Mouse (Mus musculus) liver, embryonic 16.5 days (tissue): ENCODE data around the gene Baiap2l1. TPM values are rescaled to one million over a fixed set of nuclear protein-coding genes. Genes with fewer than 3 reads are reported as not detected.
"Not testable (repeated sequence)": the region's sequence is repeated elsewhere in the genome, so short reads cannot be mapped to it uniquely, and the experiment has no call there.

ENCODE experiments used
- ATAC-seq: fragments of 200-750 bp; cut with Nextera tagmentation; 2 replicates; pipeline ENCODE4 v1.8.0; 2017; ENCODE audit warnings: low read depth, mild to moderate bottlenecking, moderate number of reproducible peaks, moderate library complexity
- H3K27ac ChIP-seq: fragments of 300-500 bp; sonication (generic); 2 replicates; pipeline ENCODE4 v1.5.1; 2014; ENCODE audit warnings: mild to moderate bottlenecking, low read length
- H3K27me3 ChIP-seq: fragments of 300-500 bp; sonication (generic); 2 replicates; pipeline ENCODE4 v1.6.1; 2014; ENCODE audit warnings: low read depth, low read length, mixed read lengths; ENCODE audit not compliant: control insufficient read depth, insufficient read depth
- H3K36me3 ChIP-seq: fragments of 300-500 bp; sonication (generic); 2 replicates; pipeline ENCODE4 v1.6.1; 2014; ENCODE audit warnings: mild to moderate bottlenecking; ENCODE audit not compliant: control insufficient read depth, insufficient read depth
- H3K4me1 ChIP-seq: fragments of 300-500 bp; sonication (generic); 2 replicates; pipeline ENCODE4 v1.6.1; 2014; ENCODE audit warnings: low read depth, low read length, mixed read lengths; ENCODE audit not compliant: control insufficient read depth
- H3K4me2 ChIP-seq: fragments of 300-500 bp; sonication (generic); 2 replicates; pipeline ENCODE4 v1.6.1; 2014; ENCODE audit warnings: low read depth, low read length, mixed read lengths
- H3K4me3 ChIP-seq: fragments of 300-500 bp; sonication (generic); 2 replicates; pipeline ENCODE4 v1.5.1; 2014; ENCODE audit warnings: low read depth, mild to moderate bottlenecking, low read length
- H3K9ac ChIP-seq: fragments of 300-500 bp; sonication (generic); 2 replicates; pipeline ENCODE4 v1.6.1; 2014; ENCODE audit warnings: low read depth, low read length
- H3K9me3 ChIP-seq: fragments of 300-500 bp; sonication (generic); replicated peaks from 2 replicates; pipeline ENCODE4 v1.6.1; 2016; ENCODE audit warnings: low read length; ENCODE audit not compliant: control insufficient read depth
- WGBS: fragments of 180-500 bp; shearing (Covaris S2); extraction: QIAGEN DNeasy Blood & Tissue Kit; methylation state at CpG from one replicate; pipeline ENCODE4 v1.1.7; 2014; ENCODE audit not compliant: insufficient replicate concordance; 5-methylcytosine and 5-hydroxymethylcytosine counted together
- polyA plus RNA-seq: library from polyadenylated mRNA; unstranded; fragments of >200 nt; fragmentation: Nextera tagmentation; extraction: Ambion mirVana; gene quantifications from 2 replicates; pipeline ENCODE4 v1.2.1, GENCODE M21; 2015

Baiap2l1 gene
- polyA plus RNA-seq, 1 experiment from 2014 or later, result 9.0 TPM

DNA sequence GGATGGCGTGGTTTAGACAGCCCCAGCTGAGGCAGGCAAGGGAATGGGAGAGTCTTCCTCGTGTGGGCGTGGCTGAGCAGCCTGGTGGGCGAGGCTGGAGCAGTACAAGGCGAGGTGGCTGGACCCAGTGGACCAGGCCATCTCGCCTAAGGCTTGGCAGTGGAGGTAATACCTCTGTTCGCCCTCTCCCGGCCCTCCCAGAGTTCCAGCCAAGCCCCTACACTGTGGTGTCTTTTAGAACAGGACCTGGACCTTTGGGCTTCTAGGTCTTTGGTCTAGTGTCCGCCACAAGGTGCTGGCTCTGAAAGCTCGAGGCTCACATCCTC lies 643 bp upstream of the Baiap2l1 start:
- Histone ChIP-seq H3K9me3 (no peaks in the 10 kb centered on the region), H3K36me3 (no peaks in the 10 kb centered on the region), H3K4me1 (no peaks in the 10 kb centered on the region; the same call in 1 of the 2 replicates), H3K27ac (no peak overlapping the region), H3K4me2 (peak overlapping the region; percentile 54), H3K27me3 (peaks cover 24% of the 10 kb centered on the region), H3K9ac (no peak overlapping the region), H3K4me3 (peak overlapping the region; percentile 61)
- 6% methylated on average over 9 of the region's 10 CpGs for WGBS
- no peak for ATAC-seq

DNA sequence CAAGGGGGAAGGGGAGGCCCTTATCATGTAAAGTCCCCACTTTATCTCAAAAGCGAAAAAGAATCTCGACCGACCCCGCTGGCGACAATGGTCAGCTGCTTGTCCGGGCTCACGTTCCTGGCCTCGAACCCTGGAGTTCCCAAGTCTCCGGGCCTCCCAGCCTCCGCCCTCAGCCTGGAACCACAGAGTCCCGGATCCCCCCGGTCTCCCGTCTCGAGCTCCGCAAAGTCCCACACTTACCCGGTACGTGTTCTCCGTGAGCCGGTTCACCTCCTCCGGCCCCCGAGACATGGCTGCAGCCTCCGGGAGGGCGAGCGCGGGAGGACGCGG lies 396 bp downstream of the Baiap2l1 start:
- ATAC-seq, result peak; percentile 1; the same call in 1 of the 2 replicates

DNA sequence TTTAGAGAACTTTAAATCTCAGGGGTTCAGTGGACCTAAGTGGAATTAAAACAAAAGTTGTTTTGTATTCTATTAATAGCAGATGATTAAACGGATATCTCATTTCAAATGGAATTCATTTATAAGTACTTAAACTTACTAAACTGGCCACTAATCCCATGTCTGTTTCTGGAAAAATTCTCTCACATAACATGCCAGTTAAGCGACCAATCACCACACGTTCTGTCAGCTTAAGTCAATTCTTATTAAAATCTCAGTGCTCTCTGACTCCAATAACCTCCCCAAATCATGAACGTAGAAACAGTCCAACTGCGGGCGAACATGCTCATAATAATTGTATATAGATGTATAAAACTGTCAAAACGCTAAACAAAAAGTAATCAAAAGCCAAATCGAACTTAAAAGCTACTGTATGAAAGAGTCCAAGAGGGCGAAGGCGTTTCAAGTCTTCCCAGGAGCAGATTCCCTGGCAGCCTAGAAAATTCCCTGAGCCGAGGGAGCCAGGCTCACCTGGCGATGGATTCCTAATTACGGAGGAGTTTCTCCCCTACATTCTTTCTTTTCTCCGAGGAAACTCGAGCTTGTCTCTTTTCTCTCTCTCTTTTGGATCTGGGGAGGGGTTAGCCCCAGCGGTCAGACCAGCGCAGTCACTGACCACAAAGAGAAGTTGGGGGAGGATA lies 996 bp downstream of the Baiap2l1 start:
- no peak for ATAC-seq
- Histone ChIP-seq H3K9me3 (no peaks in the 10 kb centered on the region), H3K4me3 (peak overlapping the region; percentile 61), H3K27me3 (peaks cover 24% of the 10 kb centered on the region), H3K36me3 (no peaks in the 10 kb centered on the region), H3K27ac (peak overlapping the region; percentile 39; the same call in 1 of the 2 replicates), H3K9ac (peak overlapping the region; percentile 26), H3K4me1 (no peaks in the 10 kb centered on the region; the same call in 1 of the 2 replicates), H3K4me2 (peak overlapping the region; percentile 54)
- WGBS, result 11% methylated on average over 17 of the region's 17 CpGs

More for the DNA sequence above, 396 bp downstream of the Baiap2l1 start:
- Histone ChIP-seq H3K36me3 (no peaks in the 10 kb centered on the region), H3K4me1 (no peaks in the 10 kb centered on the region; the same call in 1 of the 2 replicates), H3K9ac (peak overlapping the region; percentile 26), H3K27me3 (peaks cover 24% of the 10 kb centered on the region), H3K4me2 (peak overlapping the region; percentile 54), H3K27ac (peak overlapping the region; percentile 45), H3K4me3 (peak overlapping the region; percentile 61), H3K9me3 (no peaks in the 10 kb centered on the region)
- 3% methylated on average over 27 of the region's 27 CpGs for WGBS

DNA sequence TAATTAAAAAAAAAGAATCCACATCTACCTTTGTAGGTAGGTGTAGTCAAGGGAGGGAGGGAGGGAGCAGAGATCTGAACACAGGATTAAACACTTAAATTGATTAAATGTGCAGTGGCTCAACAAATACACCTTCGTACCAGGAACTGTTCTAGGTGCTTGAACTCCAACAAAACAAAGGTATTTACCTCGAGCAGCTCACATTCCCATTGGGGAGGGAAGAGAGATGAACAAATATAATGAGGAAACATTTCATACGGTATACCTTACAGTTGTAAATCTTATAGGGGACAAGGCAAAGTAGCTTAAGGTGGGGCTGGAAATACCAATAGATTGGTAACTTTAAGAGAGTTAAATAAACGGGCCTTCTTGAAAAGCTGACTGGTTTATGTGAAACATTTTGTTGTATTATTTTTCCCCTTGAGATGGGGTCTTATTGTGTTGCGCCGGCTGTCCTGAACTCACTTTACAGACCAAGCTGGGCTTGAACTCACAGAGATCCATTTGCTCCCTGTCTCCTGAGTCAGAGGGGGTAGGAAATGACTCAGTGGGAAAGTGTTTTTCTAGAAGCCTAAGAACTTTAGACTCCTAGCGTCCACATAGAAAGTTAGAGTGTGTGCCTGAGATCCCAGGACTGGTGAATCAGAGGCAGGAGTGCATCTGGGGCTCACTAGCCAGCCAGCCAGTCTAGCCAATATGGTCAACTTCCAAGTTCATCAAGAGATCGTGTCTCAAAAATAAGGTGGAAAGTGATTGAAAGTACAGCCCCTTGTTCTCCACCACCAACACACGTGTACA lies 5.5 kb downstream of the Baiap2l1 start:
- H3K4me2 ChIP-seq, result no peak overlapping the region
- no peak overlapping the region for H3K4me3 ChIP-seq
- no peaks in the 10 kb centered on the region for H3K9me3 ChIP-seq
- H3K27me3 ChIP-seq, result peaks cover 10% of the 10 kb centered on the region
- no peak for ATAC-seq
- no peak overlapping the region for H3K27ac ChIP-seq
- no peak overlapping the region for H3K9ac ChIP-seq
- H3K36me3 ChIP-seq, result no peaks in the 10 kb centered on the region
- WGBS, result 62% methylated on average over 9 of the region's 9 CpGs
- no peaks in the 10 kb centered on the region for H3K4me1 ChIP-seq

DNA sequence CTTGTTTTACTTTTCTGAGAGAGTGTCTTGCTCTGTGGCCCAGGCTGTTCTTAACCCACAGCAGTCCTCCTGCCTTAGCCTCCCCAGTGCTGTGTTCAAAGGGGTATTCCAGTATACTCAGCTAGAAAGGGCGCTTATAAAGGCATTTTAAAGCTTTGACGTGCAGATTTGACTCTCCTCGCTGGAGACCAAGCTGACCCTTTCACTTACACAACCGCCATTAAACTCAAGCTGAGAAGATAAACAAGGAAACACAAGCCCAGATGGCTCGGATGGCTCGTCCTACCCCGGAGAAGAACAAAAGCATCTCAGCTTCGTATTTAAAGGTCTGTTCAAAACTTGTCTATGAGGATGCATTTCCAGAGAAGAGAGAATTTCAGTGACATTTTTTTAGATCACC lies 6.7 kb downstream of the Baiap2l1 start:
- peaks cover 3% of the 10 kb centered on the region; the same call in 1 of the 2 replicates for H3K27me3 ChIP-seq
- H3K4me1 ChIP-seq, result no peaks in the 10 kb centered on the region
- H3K36me3 ChIP-seq, result no peaks in the 10 kb centered on the region
- H3K9me3 ChIP-seq, result no peaks in the 10 kb centered on the region
- H3K4me3 ChIP-seq, result no peak overlapping the region
- H3K27ac ChIP-seq, result no peak overlapping the region
- H3K4me2 ChIP-seq, result no peak overlapping the region
- no peak overlapping the region for H3K9ac ChIP-seq
- 42% methylated on average over 8 of the region's 8 CpGs for WGBS
- no peak for ATAC-seq

DNA sequence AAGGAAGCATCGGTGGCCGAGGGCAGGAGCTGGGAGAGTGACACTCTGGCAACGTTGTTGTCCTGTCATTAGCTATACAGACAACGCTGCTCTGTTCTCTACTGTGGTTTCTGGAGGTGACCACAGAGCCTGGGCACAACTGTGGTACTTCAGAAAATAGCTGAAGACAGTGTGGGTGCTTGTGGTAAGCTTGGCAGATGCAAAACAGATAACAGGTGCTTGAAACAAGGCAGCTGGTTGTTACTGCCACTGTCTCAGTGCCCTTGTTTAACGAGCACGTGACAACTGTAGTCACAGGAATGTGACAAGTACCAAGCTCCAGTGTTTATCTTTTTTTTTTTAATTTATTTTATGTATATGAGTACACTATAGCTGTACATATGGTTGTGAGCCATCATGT lies 13.3 kb downstream of the Baiap2l1 start:
- Histone ChIP-seq H3K27ac (no peak overlapping the region), H3K9me3 (no peaks in the 10 kb centered on the region), H3K36me3 (no peaks in the 10 kb centered on the region), H3K9ac (no peak overlapping the region), H3K27me3 (no peaks in the 10 kb centered on the region), H3K4me1 (peaks cover 2% of the 10 kb centered on the region; the same call in 1 of the 2 replicates), H3K4me3 (no peak overlapping the region), H3K4me2 (no peak overlapping the region)
- WGBS, result 39% methylated on average over 6 of the region's 6 CpGs
- no peak for ATAC-seq

DNA sequence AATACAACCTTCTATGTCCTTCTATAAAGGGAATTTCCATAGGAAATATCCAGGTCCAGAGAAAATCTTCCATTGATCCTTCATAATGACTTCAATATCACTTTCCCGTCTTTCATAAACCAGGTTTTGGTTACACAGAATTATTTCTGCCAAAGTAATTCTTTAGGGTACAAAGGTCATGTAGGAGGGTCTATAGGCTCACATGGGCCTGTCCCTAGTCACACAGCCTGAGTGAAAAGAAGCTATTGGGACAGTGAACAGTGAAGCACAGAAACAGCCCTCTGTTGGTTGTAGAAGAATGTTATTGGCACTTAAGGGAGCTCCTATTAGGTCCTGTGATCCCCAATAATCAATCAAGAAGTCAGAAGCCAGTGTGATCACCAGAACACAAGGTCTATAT lies 16.8 kb downstream of the Baiap2l1 start:
- Histone ChIP-seq H3K9ac (no peak overlapping the region), H3K9me3 (no peaks in the 10 kb centered on the region), H3K27ac (no peak overlapping the region), H3K4me2 (no peak overlapping the region), H3K27me3 (no peaks in the 10 kb centered on the region), H3K4me1 (peaks cover 8% of the 10 kb centered on the region), H3K4me3 (no peak overlapping the region), H3K36me3 (no peaks in the 10 kb centered on the region)
- 33% methylated on average over 1 of the region's 1 CpGs for WGBS
- peak; percentile 37; the same call in 1 of the 2 replicates for ATAC-seq

DNA sequence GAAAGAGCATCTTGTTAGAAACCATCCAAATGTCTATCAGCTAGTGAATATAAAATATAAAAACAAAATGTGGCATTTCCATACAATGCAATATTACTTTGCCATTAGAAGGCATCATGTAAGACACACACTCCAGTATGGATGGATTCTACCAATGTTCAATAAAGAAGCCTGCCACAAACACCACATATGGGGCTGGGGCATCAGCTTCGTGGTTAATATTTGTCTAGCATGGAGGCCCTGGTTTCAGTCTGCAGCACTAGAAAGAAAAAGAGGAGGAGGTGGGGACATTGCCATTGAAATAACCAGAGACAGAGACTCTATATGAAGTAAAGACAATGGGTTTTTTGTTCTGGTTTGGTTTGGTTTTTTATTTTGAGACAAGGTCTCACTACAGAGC lies 19.1 kb downstream of the Baiap2l1 start:
- WGBS, result 24% methylated on average over 1 of the region's 1 CpGs

DNA sequence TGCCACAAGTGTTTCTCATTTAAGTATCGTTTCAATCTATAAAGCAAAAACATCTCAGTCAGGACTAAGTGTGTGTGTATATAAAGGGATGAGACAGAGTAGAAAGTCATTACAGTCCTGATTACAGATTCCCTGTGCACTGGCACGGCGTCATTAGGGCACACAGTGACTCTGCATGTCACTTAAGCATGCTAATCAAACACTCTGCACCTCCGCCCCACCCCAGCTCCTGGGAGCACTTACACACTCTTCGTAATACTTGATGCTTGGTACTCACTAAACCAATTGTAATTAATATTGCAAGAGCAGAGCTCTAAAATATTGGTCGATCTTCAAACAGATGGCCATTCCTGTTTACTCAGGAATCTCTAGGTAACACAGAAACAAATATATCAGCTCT lies 22.6 kb downstream of the Baiap2l1 start:
- not testable (repeated sequence) for H3K36me3 ChIP-seq, H3K27ac ChIP-seq, H3K4me3 ChIP-seq, H3K9me3 ChIP-seq, H3K9ac ChIP-seq, H3K4me1 ChIP-seq, H3K27me3 ChIP-seq, ATAC-seq, H3K4me2 ChIP-seq
- 64% methylated on average over 6 of the region's 6 CpGs for WGBS

More for the DNA sequence above, 19.1 kb downstream of the Baiap2l1 start:
- Histone ChIP-seq H3K4me2 (no peak overlapping the region), H3K4me3 (no peak overlapping the region), H3K36me3 (no peaks in the 10 kb centered on the region), H3K27me3 (no peaks in the 10 kb centered on the region), H3K9me3 (no peaks in the 10 kb centered on the region), H3K27ac (no peak overlapping the region), H3K9ac (no peak overlapping the region), H3K4me1 (peaks cover 8% of the 10 kb centered on the region)
- ATAC-seq, result no peak
